Mouse (Mus musculus): ENCODE data around the gene Vmn1r171. TPM values are rescaled to one million over a fixed set of nuclear protein-coding genes. Genes with fewer than 3 reads are reported as not detected.
"Not testable (repeated sequence)": the region's sequence is repeated elsewhere in the genome, so short reads cannot be mapped to it uniquely, and the experiment has no call there.

Gene Vmn1r171
- not detected in 2 replicates for total RNA-seq (2021)
- long read RNA-seq = 0 reads

DNA sequence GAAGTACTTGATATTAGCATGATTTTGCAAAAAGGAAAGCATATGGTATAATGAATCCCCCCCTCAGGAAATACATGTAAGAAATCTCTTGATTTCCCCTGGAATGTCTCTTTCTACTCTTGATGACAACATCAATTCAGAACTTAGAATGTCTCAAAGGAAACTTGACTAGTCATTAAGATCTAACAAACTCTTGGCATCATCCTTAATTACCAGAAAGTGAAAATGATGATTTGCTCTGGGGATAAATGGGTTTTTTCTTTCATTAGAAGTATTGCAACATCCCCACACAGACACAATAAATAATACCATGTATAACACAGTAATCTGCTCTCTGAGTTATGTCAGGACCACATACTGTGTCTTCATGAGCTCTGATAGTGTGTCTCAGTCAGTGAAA, at the start of gene Vmn1r171:
Gene Vmn1r171 (plus strand): TSS at position 301 of the 400 bp plus-strand sequence.
- DNase-seq = no peak

DNA sequence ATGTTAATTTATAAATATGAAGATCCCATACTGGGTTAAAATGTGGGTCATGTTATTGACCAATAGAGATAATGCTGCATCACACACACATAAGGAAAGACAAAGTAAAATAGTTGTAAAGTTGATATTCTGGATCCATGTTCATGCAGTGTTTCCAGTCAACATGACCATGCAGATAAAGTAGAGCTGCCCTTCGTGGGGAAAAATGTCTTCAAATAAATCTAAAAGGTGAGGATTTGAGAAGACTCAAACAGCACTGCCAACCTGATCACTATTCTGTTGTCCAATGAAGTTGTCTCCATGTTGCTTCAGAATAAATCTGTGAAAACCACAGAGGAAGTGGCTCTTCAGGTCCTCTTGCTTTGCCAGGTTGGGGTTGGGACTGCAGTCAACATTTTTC, 24.6 kb upstream of the Vmn1r171 start, which contains the start of gene Vmn1r170:
Gene Vmn1r170 (plus strand): TSS at position 301 of the 400 bp plus-strand sequence.
- DNase-seq = not testable (repeated sequence)

GRCm38 (mm10) chr7:23658016-23658415, 27.5 kb downstream of the Vmn1r171 start, which contains the start of gene Vmn1r172:
Gene Vmn1r172 (plus strand): TSS chr7:23658316.
- DNase-seq = no peak

Other genes starting within 250 kb of the Vmn1r171 start
- 0.15 and 0.24 TPM in 2 replicates for gene Nlrp5, start 244.8 kb upstream of the Vmn1r171 start, total RNA-seq (2021)
- gene Vmn1r167, start 123.5 kb upstream of the Vmn1r171 start, total RNA-seq (2021) = not detected in 2 replicates
- not detected in 2 replicates for gene Vmn1r168, start 91.0 kb upstream of the Vmn1r171 start, total RNA-seq (2021)
- not detected in 2 replicates for gene Vmn1r169, start 55.2 kb upstream of the Vmn1r171 start, total RNA-seq (2021)
- not detected in 2 replicates for gene Vmn1r170, start 24.5 kb upstream of the Vmn1r171 start, total RNA-seq (2021)
- gene Vmn1r172, start 27.6 kb downstream of the Vmn1r171 start, total RNA-seq (2021) = not detected in 2 replicates
- gene Vmn1r173, start 70.0 kb downstream of the Vmn1r171 start, total RNA-seq (2021) = not detected in 2 replicates
- gene Vmn1r174, start 121.5 kb downstream of the Vmn1r171 start, total RNA-seq (2021) = not detected in 2 replicates
- not detected in 2 replicates for gene Vmn1r175, start 179.9 kb downstream of the Vmn1r171 start, total RNA-seq (2021)
- not detected in 2 replicates for gene Vmn1r176, start 206.7 kb downstream of the Vmn1r171 start, total RNA-seq (2021)
- not detected in 2 replicates for gene Vmn1r177, start 235.7 kb downstream of the Vmn1r171 start, total RNA-seq (2021)

Measured in adrenal gland, postnatal 25 days (tissue).